Mouse (Mus musculus) heart, embryonic 16.5 days (tissue): ENCODE data around the gene Tnnt2. TPM values are rescaled to one million over a fixed set of nuclear protein-coding genes. Genes with fewer than 3 reads are reported as not detected.

Source experiments
- ATAC-seq: fragments of 200-750 bp; cut with Nextera tagmentation; replicated peaks from 2 replicates; pipeline ENCODE4 v1.8.0; 2017; ENCODE audit warnings: moderate number of reproducible peaks; ENCODE audit not compliant: insufficient read depth, low FRiP score; ENCODE audit errors: extremely low read depth
- H3K27ac ChIP-seq: fragments of 300-500 bp; sonication (generic); 2 replicates; pipeline ENCODE4 v1.5.1; 2014; ENCODE audit warnings: mild to moderate bottlenecking, low read length, control low read depth, moderate library complexity
- H3K27me3 ChIP-seq: fragments of 300-500 bp; sonication (generic); 2 replicates; pipeline ENCODE4 v1.6.1; 2014; ENCODE audit warnings: low read length, mixed read lengths; ENCODE audit not compliant: control insufficient read depth, insufficient read depth
- H3K36me3 ChIP-seq: fragments of 300-500 bp; sonication (generic); 2 replicates; pipeline ENCODE4 v1.6.1; 2014; ENCODE audit not compliant: control insufficient read depth, insufficient read depth
- H3K4me1 ChIP-seq: fragments of 300-500 bp; sonication (generic); 2 replicates; pipeline ENCODE4 v1.6.1; 2014; ENCODE audit warnings: low read length, mixed read lengths; ENCODE audit not compliant: control insufficient read depth, insufficient read depth
- H3K4me2 ChIP-seq: fragments of 300-500 bp; sonication (generic); 2 replicates; pipeline ENCODE4 v1.6.1; 2014; ENCODE audit warnings: low read depth, mild to moderate bottlenecking, control low read depth, low read length
- H3K4me3 ChIP-seq: fragments of 300-500 bp; sonication (generic); 2 replicates; pipeline ENCODE4 v1.5.1; 2014; ENCODE audit warnings: mild to moderate bottlenecking, control low read depth, low read length
- H3K9ac ChIP-seq: fragments of 300-500 bp; sonication (generic); 2 replicates; pipeline ENCODE4 v1.6.1; 2014; ENCODE audit warnings: low read length, control low read depth
- H3K9me3 ChIP-seq: fragments of 300-500 bp; sonication (generic); replicated peaks from 2 replicates; pipeline ENCODE4 v1.6.1; 2016; ENCODE audit warnings: low read length; ENCODE audit not compliant: control insufficient read depth
- WGBS: fragments of 180-500 bp; shearing (Covaris S2); extraction: QIAGEN DNeasy Blood & Tissue Kit; methylation state at CpG from one replicate; pipeline ENCODE4 v1.1.7; 2014; 5-methylcytosine and 5-hydroxymethylcytosine counted together
- polyA plus RNA-seq: library from polyadenylated mRNA; unstranded; fragments of >200 nt; fragmentation: Nextera tagmentation; extraction: Ambion mirVana; gene quantifications from 2 replicates; pipeline ENCODE4 v1.2.1, GENCODE M21; 2015

The Tnnt2 gene
- polyA plus RNA-seq, 1 experiment from 2014 or later, result 10,628 TPM

DNA sequence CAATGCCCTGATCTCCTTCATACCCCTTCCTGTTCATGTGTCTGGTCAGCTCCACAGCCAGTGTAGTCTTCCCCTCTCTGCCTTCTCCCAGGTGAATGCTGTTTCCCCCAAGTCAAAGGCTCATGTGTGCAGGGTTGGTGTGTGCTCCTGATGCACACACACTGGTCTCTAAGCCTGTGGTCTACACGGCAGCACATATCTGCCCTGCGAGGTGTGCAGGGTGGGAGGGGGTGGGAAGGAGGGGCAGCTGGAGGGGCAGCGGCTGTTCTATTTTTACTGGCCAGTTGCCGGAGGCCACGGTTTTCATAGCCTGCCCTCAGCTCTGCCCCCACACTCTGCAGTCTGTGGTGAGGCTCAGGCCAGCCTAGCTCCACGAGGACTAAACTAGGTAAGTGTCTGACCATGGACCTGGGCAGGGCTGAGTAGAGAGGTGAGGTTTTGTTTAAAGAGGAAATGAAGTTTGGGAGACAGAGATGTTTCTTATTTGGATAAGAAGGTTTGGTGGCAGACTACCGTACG, 37.0 kb upstream of the Tnnt2 start:
- Histone ChIP-seq H3K36me3 (peaks cover 6% of the 10 kb centered on the region), H3K4me2 (peak overlapping the region; percentile 85), H3K4me1 (peaks cover 65% of the 10 kb centered on the region), H3K27ac (peak overlapping the region; percentile 100), H3K27me3 (no peaks in the 10 kb centered on the region), H3K9ac (peak overlapping the region; percentile 84), H3K4me3 (peak overlapping the region; percentile 61), H3K9me3 (no peaks in the 10 kb centered on the region)
- peak; percentile 16 for ATAC-seq
- WGBS, result 19% methylated on average over 8 of the region's 8 CpGs

DNA sequence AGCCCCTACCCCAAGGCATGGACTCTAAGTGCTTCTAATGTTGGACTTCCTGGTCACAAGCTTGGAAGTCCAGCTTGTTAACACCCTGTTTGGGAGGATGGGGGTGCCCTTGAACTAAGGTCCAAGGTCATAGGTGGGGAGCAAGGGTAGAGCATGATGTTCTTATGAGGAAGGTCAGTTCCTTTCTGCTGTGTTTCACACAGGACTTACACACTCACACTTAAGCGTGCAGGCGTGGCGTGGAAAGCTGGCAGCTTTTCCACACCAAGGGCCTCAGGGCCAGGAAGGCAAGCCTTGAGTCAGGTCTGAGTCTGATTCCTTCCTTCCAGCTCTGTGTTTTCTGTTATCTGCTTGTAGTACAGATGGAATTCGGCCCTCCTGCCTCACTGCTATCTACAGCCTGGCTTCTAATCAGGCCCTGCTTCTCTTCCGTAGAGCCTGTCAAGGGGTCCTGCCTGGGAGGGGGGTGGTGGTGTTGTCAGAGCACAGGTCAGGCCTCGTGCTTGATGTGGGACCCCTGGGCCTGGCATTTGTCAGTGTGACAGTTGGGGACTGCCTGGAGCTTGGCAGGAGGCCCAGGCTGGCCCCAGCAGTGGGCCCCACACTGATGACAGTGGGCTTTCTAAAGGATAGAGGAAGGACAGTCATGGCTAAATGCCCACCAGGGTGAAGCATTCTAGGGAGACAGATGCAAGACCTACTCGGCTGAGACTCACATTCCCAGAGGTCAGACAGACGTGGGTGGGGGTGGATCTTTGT, 35.8 kb upstream of the Tnnt2 start:
- Histone ChIP-seq H3K36me3 (peaks cover 14% of the 10 kb centered on the region), H3K27ac (peak overlapping the region; percentile 100), H3K4me3 (peak overlapping the region; percentile 61), H3K4me2 (peak overlapping the region; percentile 85), H3K9ac (peak overlapping the region; percentile 85), H3K27me3 (no peaks in the 10 kb centered on the region), H3K4me1 (peaks cover 65% of the 10 kb centered on the region), H3K9me3 (no peaks in the 10 kb centered on the region)
- WGBS, result 12% methylated on average over 8 of the region's 8 CpGs
- peak; percentile 90 for ATAC-seq

DNA sequence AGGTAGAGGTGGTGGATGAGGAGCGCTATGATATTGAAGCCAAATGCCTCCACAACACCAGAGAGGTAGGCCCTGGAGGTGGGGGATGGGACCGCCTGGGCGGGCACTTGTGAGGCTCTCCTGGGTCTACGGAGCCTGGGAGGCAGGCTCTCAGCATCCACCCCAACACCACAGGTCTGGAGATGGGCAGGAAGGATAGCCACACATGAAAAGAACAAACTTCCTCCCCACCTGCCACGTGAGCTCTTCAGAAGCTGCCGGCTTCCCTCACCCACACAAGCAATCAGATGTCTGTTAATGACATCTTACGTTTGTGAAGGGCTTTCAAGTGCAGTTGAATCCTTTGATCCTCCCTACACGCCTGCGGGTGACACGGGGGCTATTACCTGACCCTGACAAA, 28.6 kb upstream of the Tnnt2 start:
- ATAC-seq, result no peak
- H3K27me3 ChIP-seq, result no peaks in the 10 kb centered on the region
- peaks cover 34% of the 10 kb centered on the region for H3K36me3 ChIP-seq
- 0 out of 2 replicates have a peak overlapping the region, but pooled peaks have one; percentile 1 for H3K9ac ChIP-seq
- H3K27ac ChIP-seq, result peak overlapping the region; percentile 44; the same call in 1 of the 2 replicates
- H3K4me3 ChIP-seq, result no peak overlapping the region
- H3K4me2 ChIP-seq, result no peak overlapping the region
- no peaks in the 10 kb centered on the region for H3K9me3 ChIP-seq
- H3K4me1 ChIP-seq, result peaks cover 58% of the 10 kb centered on the region
- 39% methylated on average over 10 of the region's 10 CpGs for WGBS

DNA sequence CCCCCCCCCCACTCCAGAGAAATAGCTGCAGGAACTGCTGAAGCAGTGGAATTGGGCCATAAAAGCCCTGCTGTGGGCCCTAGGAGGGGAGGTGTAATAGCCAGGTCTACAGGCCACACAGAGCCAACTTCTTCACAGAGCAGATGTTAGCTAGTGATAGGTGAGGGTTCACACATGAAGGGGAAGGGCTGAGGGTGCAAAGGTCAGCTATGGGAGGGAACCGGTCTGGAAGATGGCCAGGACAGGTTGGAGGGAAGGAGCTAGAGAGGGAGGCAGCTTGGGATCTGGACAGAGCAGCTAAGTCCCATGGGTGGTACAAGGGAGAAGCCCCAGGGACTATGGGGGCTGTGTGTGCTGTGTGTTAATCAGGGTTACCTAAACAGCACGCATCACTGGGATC, 26.0 kb upstream of the Tnnt2 start:
- Histone ChIP-seq H3K4me3 (no peak overlapping the region), H3K27me3 (no peaks in the 10 kb centered on the region), H3K9ac (no peak overlapping the region), H3K4me1 (peaks cover 45% of the 10 kb centered on the region), H3K9me3 (no peaks in the 10 kb centered on the region), H3K4me2 (no peak overlapping the region), H3K36me3 (peaks cover 25% of the 10 kb centered on the region), H3K27ac (no peak overlapping the region)
- 54% methylated on average over 2 of the region's 2 CpGs for WGBS
- ATAC-seq, result no peak

DNA sequence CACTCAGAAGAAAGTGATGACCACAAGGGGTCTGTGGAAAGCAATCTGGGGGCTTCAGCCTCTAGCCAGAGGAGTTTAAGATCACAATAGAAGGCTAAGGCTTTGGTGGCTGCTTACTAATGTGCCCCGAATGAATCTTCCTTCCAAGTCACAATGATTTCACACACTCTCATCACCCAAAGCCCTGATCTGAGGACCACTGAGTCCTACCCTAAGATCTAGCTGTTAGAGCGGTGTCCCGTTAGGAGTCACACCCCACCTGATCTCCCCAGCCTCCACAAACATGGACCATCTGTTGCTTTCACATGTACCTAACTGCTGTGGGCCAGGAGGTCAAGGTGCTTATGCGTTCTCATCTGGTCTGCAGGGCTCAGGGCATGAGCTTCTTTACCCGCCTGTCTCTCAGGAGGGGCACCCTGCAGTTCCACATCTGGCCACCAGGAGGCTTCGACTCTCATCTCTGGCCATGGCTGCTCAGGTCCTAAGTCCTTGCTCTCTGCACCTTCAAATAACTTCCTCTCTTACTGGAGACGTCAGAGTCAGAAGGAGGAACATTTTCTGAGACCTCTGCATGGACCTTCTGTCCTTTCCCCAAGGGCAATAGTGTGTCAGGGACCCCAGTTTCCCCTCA, 25.0 kb upstream of the Tnnt2 start:
- peak; percentile 26; the same call in 1 of the 2 replicates for ATAC-seq
- peaks cover 42% of the 10 kb centered on the region for H3K4me1 ChIP-seq
- 31% methylated on average over 7 of the region's 7 CpGs for WGBS
- no peak overlapping the region for H3K4me2 ChIP-seq
- H3K4me3 ChIP-seq, result no peak overlapping the region
- H3K27ac ChIP-seq, result peak overlapping the region; percentile 89
- no peaks in the 10 kb centered on the region for H3K27me3 ChIP-seq
- peak overlapping the region; percentile 26; the same call in 1 of the 2 replicates for H3K9ac ChIP-seq
- no peaks in the 10 kb centered on the region for H3K9me3 ChIP-seq
- peaks cover 23% of the 10 kb centered on the region for H3K36me3 ChIP-seq

DNA sequence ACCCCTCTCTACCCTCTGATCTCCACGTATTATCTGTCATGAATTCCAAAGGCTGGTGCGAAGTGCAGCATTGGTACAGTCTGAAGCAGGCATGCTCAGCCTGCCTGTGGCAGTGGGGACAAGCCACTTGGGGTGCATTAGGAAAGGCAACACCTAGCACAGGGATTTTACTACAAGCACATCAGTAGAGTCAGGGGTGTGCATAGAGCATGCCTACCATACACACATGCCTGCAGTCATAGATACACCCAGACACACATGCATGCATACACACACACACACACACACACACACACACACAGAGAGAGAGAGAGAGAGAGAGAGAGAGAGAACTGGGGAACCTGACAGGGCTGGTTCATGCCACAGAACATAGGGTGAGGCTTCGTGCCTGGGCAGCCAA, 23.9 kb upstream of the Tnnt2 start:
- WGBS, result 32% methylated on average over 3 of the region's 3 CpGs
- Histone ChIP-seq H3K9ac (peak overlapping the region; percentile 57), H3K4me1 (peaks cover 32% of the 10 kb centered on the region), H3K4me2 (no peak overlapping the region), H3K9me3 (no peaks in the 10 kb centered on the region), H3K36me3 (peaks cover 21% of the 10 kb centered on the region), H3K4me3 (no peak overlapping the region), H3K27ac (peak overlapping the region; percentile 89), H3K27me3 (no peaks in the 10 kb centered on the region)
- no peak for ATAC-seq

DNA sequence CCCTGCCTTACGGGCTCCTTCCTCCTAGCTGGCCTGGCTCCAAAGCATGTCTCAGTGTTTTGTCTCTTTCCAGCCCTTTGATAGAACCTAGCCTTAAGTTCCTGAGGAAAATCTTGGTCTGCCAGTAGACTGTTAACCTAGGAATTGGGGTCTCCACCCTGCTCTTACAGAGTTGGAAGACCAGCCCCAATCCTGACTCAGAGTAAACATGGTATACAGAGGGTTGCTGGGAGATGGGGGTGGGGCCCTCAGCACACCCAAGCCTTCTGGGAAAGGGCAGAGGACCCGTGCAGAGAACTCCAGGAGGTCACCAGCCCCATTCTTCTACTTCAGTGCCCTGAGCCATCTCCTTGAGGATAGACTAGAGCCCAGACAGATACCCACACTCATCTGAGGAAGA, 23.5 kb upstream of the Tnnt2 start:
- peak overlapping the region; percentile 57 for H3K9ac ChIP-seq
- no peaks in the 10 kb centered on the region for H3K9me3 ChIP-seq
- H3K4me3 ChIP-seq, result no peak overlapping the region
- 14% methylated on average over 2 of the region's 2 CpGs for WGBS
- peaks cover 29% of the 10 kb centered on the region for H3K4me1 ChIP-seq
- peak overlapping the region; percentile 14; the same call in 1 of the 2 replicates for H3K4me2 ChIP-seq
- H3K27me3 ChIP-seq, result 0 out of 2 replicates have a peak, but pooled peaks cover under 1% of the 10 kb centered on the region
- ATAC-seq, result peak; percentile 25
- peak overlapping the region; percentile 89 for H3K27ac ChIP-seq
- peaks cover 21% of the 10 kb centered on the region for H3K36me3 ChIP-seq

DNA sequence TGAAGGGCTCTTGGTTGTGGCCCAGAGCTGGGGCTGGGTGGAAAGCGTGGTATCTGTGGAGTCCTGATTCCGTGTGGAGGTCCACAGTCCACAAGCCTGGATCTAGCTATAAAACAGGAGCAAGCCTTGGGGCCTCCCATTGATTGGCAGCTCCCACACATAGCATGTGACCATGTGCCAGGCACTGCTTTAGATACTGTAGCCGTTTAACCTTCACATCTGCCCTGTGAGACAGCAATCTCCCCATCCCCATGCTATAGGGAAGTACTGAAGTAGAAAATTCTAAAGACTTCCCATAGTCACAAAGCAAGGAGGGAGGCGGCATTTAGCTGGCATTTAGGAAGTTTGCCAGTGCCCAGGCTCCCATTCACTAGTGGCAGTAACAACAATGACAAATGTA, 23.1 kb upstream of the Tnnt2 start:
- peaks cover 27% of the 10 kb centered on the region for H3K4me1 ChIP-seq
- 48% methylated on average over 4 of the region's 4 CpGs for WGBS
- ATAC-seq, result peak; percentile 33
- H3K9ac ChIP-seq, result peak overlapping the region; percentile 57
- peak overlapping the region; percentile 14; the same call in 1 of the 2 replicates for H3K4me2 ChIP-seq
- no peak overlapping the region for H3K4me3 ChIP-seq
- H3K27me3 ChIP-seq, result peaks cover 5% of the 10 kb centered on the region
- peak overlapping the region; percentile 89 for H3K27ac ChIP-seq
- H3K9me3 ChIP-seq, result no peaks in the 10 kb centered on the region
- H3K36me3 ChIP-seq, result peaks cover 16% of the 10 kb centered on the region
